Mouse (Mus musculus) heart, adult 2 months (tissue): ENCODE measurements around the gene Hsh2d.

ENCODE experiments used
- CTCF ChIP-seq: fragments of 200-600 bp; IDR thresholded peaks from 2 replicates; pipeline ENCODE4 v1.8.1; 2022; ENCODE audit warnings: antibody characterized with exemption, mild to moderate bottlenecking, moderate library complexity
- EP300 ChIP-seq: fragments of 200-500 bp; IDR thresholded peaks from 2 replicates; pipeline ENCODE4 v1.6.1; 2011; ENCODE audit warnings: low read depth, low read length, control low read depth; ENCODE audit not compliant: insufficient read depth

GRCm38 (mm10) chr8:72158096-72158495 is 31.3 kb upstream of the Hsh2d start:
- TF ChIP-seq EP300 (no peak), CTCF (no peak)
